Mouse (Mus musculus) G1E (cell line): ENCODE data around the gene Cxcl14.

Source experiments
- CTCF ChIP-seq: IDR thresholded peaks from 2 replicates; pipeline ENCODE4 v1.5.1; 2012; ENCODE audit warnings: low read depth, low read length, inconsistent platforms, mixed read lengths
- GATA1 ChIP-seq: IDR thresholded peaks from 2 replicates; pipeline ENCODE4 v1.6.1; 2012; ENCODE audit warnings: borderline replicate concordance, low read length, inconsistent platforms, mixed read lengths
- GATA2 ChIP-seq: IDR thresholded peaks from 2 replicates; pipeline ENCODE4 v1.6.1; 2012; ENCODE audit warnings: low read depth, low read length, inconsistent platforms, borderline replicate concordance
- POLR2AphosphoS5 ChIP-seq: IDR thresholded peaks from 2 replicates; pipeline ENCODE4 v1.6.1; 2012; ENCODE audit warnings: low read depth, low read length, inconsistent platforms; ENCODE audit not compliant: insufficient replicate concordance
- TAL1 ChIP-seq: conservative IDR thresholded peaks from 2 replicates; pipeline ENCODE4 v1.6.1; 2012; ENCODE audit warnings: low read depth, low read length, inconsistent platforms, mixed read lengths

DNA sequence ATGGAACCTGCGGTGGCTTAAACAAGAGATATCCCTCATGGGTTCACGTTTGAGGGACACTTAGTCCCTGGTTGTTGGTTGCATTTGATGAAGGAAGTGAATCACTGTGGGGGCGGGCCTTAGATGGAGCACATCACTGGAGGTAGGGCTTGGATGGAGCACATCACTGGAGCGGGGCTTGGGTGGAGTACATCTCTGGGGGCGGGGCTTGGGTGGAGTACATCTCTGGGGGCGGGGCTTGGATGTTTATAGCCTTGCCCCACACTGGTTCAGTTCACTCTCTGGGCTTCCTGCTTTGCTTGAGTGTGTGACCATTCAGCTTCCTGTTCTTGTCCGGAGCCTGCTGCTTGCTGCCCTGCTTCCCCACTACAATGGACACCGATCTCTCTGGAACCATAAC, 37.9 kb upstream of the Cxcl14 start:
- TF ChIP-seq CTCF (no peak), GATA1 (no peak), TAL1 (no peak), POLR2AphosphoS5 (no peak), GATA2 (no peak)
